Mouse (Mus musculus) cortical plate, adult 2 months (tissue): ENCODE results near the gene P2ry1. TPM values are rescaled to one million over a fixed set of nuclear protein-coding genes. Genes with fewer than 3 reads are reported as not detected.
A peak's percentile ranks its signal among the peaks of the same experiment; 100 is the strongest.

Experiments
- H3K27ac ChIP-seq: fragments of 200-500 bp; 2 replicates; pipeline ENCODE4 v1.5.1; 2012; ENCODE audit warnings: low read length, control low read depth, inconsistent platforms; ENCODE audit not compliant: insufficient read depth
- H3K4me1 ChIP-seq: fragments of 200-500 bp; 2 replicates; pipeline ENCODE4 v1.6.1; 2011; ENCODE audit warnings: low read length; ENCODE audit not compliant: control insufficient read depth, insufficient read depth
- H3K4me3 ChIP-seq: fragments of 200-500 bp; 2 replicates; pipeline ENCODE4 v1.5.1; 2011; ENCODE audit warnings: mild to moderate bottlenecking, low read length, control low read depth; ENCODE audit not compliant: insufficient read depth
- CTCF ChIP-seq: fragments of 200-500 bp; IDR thresholded peaks from 2 replicates; pipeline ENCODE4 v1.5.1; 2011; ENCODE audit warnings: mild to moderate bottlenecking, control low read depth, low read length; ENCODE audit not compliant: insufficient read depth; ENCODE audit errors: extremely low read depth
- POLR2A ChIP-seq: fragments of 200-500 bp; IDR thresholded peaks from 2 replicates; pipeline ENCODE4 v1.6.1; 2011; ENCODE audit warnings: mild to moderate bottlenecking, low read length, control low read depth; ENCODE audit not compliant: insufficient read depth; ENCODE audit errors: extremely low read depth
- polyA plus RNA-seq: library from polyadenylated mRNA; depleted of rRNA; stranded (reverse); fragments of >200 nt; gene quantifications from 2 replicates; pipeline ENCODE4 v1.2.3, GENCODE M21; 2012; rRNA removed

The P2ry1 gene
- polyA plus RNA-seq: 1.4 and 2.2 TPM in 2 replicates

DNA sequence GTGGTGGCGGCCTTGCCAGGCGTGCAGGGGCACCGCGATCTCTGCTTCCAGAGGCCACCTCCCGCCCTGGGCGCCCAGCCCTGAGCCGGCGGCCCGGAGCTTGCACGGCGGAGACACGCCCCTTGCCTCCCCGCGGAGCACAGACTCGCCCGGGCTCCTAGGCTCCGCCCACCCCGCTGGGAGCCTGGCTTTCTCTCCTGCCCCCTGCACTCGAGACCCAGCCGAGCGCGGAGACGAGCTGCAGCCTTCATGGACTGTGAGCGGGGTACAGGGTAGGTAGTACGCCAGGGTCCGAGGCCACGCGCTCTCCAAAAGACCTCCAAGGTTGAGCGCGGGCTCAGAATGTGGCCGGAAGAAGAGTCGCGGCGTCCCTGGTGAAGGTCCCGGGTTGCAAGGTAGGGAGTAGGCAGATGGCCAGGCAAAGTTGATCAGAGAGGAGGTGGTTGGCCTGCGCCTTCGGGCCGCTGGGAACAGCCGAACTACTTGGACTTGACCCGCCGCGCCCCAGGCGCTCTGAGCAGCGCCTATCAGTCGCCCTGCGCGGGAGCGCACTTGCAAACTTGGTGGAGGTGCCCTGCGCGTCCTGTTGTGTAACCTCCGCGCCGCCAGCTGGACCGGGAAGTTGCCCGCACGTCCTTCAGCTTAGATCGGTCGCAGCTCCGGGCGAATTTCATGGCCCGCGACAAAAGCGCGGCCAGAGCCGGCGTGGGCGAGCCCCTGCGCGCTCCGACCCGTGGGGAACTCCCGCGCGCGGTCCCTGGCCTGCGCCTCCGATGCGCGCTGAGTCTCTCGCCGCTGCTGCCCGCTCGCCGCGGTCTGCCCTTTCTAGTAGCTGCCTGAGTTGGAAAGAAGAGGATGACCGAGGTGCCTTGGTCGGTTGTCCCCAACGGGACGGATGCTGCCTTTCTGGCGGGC is at the start of gene P2ry1:
Gene P2ry1, plus strand, starts transcription at position 209 of the 915 bp plus-strand sequence.
- Histone ChIP-seq H3K4me1 (no peaks in the 10 kb centered on the region), H3K4me3 (peak within 1 kb of the TSS; percentile 60), H3K27ac (no peak within 1 kb of the TSS)
- TF ChIP-seq POLR2A: no peak
- no peak for TF ChIP-seq CTCF

DNA sequence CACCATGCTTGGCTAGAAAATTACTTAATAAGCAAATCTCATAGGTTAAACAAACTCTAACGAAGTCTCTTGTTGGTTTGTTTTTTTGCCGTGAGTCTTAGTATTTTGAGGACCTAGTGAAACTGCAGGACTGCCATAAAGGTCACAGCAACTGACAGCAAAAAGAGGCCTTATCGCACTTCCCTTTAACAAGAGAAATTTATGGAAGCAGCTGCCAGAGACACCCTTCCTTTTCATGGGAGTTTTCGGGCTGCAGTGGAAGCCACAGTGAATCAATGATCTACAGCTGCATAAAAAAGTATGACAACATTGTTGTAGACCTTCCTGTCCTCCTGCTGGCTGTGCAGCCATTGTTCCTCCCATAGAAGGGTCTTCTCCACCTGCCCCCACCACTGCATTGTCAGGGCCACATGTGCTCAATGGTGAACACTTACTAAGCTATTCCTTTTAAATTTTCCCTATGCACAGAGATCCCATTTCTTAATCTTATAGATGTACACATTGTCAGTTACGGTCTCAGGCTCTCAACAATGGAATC is 49.3 kb upstream of the P2ry1 start:
- no peak overlapping the region for H3K4me3 ChIP-seq
- no peak for TF ChIP-seq POLR2A
- no peaks in the 10 kb centered on the region for H3K4me1 ChIP-seq
- H3K27ac ChIP-seq: no peak overlapping the region

DNA sequence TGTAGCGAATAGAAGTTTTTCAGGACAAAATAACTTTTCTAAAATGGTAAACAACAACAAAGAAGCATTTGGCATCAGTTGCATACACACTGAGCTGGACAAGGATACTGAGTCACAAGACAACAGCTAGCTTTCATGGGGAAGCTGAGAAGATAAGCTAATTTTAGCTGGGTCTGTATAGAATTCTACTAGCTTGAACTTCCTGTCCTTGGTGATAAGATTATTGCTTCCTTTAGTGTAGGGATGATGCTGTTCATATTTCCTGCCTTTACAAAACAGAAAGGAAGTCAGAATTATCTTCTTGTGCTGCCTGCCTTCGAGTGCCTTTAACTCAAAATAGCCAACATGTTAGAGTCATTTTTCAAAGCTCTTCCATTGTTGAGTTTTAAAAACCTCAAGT is 48.5 kb upstream of the P2ry1 start:
- TF ChIP-seq CTCF (no peak), POLR2A (no peak)
- no peaks in the 10 kb centered on the region for H3K4me1 ChIP-seq
- H3K4me3 ChIP-seq: no peak overlapping the region
- H3K27ac ChIP-seq: no peak overlapping the region

GRCm38 (mm10) chr3:60958769-60959168 is 43.8 kb upstream of the P2ry1 start:
- H3K4me1 ChIP-seq: no peaks in the 10 kb centered on the region
- no peak overlapping the region for H3K4me3 ChIP-seq
- TF ChIP-seq CTCF (no peak), POLR2A (no peak)
- H3K27ac ChIP-seq: no peak overlapping the region

GRCm38 (mm10) chr3:60965137-60965536 is 37.5 kb upstream of the P2ry1 start:
- no peak for TF ChIP-seq POLR2A
- TF ChIP-seq CTCF: no peak
- no peaks in the 10 kb centered on the region for H3K4me1 ChIP-seq
- H3K27ac ChIP-seq: no peak overlapping the region
- no peak overlapping the region for H3K4me3 ChIP-seq

DNA sequence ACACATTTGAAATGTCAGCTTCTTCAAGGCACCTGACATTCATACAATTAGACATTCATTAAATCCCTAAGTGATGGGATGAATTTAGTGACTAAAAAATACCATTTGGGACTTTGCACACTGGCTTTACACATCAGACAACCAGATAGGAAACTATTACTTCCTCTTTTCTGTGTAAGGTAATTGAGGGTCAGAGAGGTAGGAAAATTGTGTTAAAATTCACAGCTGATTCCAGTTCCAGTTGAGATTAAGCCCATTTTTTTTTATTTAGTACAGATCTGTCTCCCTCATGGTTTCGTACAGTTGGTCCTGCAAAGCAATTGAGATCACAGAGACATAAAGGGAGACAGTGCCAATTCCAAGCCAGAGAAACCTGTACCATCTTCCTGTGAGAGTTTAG is 27.7 kb upstream of the P2ry1 start:
- no peak for TF ChIP-seq POLR2A
- no peak for TF ChIP-seq CTCF

GRCm38 (mm10) chr3:60982109-60982508 is 20.5 kb upstream of the P2ry1 start:
- H3K4me3 ChIP-seq: no peak overlapping the region
- TF ChIP-seq CTCF (no peak), POLR2A (no peak)
- H3K27ac ChIP-seq: no peak overlapping the region
- no peaks in the 10 kb centered on the region for H3K4me1 ChIP-seq

More for the DNA sequence above, 27.7 kb upstream of the P2ry1 start:
- no peak overlapping the region for H3K27ac ChIP-seq
- H3K4me1 ChIP-seq: no peaks in the 10 kb centered on the region
- no peak overlapping the region for H3K4me3 ChIP-seq

- TF ChIP-seq POLR2A: no peak
- TF ChIP-seq CTCF: no peak
- no peak overlapping the region for H3K27ac ChIP-seq
- no peaks in the 10 kb centered on the region for H3K4me1 ChIP-seq
- no peak overlapping the region for H3K4me3 ChIP-seq
These were observed 4.5 kb upstream of the P2ry1 start for GRCm38 (mm10) chr3:60998064-60998463.

DNA sequence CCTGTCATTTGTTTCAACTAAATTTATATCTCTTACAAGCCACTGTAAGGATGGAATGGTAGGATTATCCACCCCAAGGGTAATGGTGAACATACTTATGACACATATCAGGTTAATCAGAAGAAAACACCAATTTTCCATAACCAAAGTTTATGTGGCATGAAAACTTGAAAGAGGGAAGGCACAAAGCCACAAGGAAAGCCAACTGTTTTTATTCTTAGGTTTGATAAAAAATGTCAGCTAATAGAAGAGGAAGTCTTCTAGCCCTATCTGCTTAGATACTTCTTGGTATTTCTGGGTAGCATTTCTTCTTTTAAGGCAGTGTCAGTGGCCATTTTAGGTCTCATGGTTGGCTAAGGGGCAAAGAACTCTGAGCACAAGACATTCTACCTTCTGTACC is 2.9 kb upstream of the P2ry1 start:
- no peak overlapping the region for H3K4me3 ChIP-seq
- no peak overlapping the region for H3K27ac ChIP-seq
- no peaks in the 10 kb centered on the region for H3K4me1 ChIP-seq
- TF ChIP-seq POLR2A: no peak
- TF ChIP-seq CTCF: no peak

DNA sequence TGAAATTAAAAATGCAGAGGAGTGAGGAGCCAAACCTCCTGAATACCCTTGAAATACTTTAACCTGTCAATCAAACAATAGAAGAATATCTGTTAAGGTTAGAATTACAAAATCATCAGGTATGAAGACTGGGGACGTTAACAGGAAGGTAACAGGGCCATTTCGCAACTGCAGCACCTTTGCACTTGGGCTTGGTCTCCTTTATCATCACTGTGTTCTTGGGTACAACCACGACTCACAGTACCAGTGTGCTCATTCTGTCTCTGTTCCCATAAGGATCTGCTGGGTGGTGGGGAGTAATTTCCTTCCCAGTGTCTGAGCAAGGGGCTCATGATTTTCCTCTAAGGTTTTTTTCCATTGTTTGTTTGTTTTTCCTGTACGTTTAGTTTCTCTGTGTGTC is 1.8 kb upstream of the P2ry1 start:
- TF ChIP-seq POLR2A (no peak), CTCF (no peak)
- H3K4me1 ChIP-seq: no peaks in the 10 kb centered on the region
- no peak overlapping the region for H3K4me3 ChIP-seq
- H3K27ac ChIP-seq: no peak overlapping the region
